Mouse (Mus musculus) erythroblast, embryonic 14.5 days (primary cell): Measurements from ENCODE around the gene Gm20489.

Source experiments
- GATA1 ChIP-seq: IDR thresholded peaks from 2 replicates; pipeline ENCODE4 v1.6.1; 2012; ENCODE audit warnings: low read length, inconsistent platforms, mixed read lengths
- TAL1 ChIP-seq: IDR thresholded peaks from 3 replicates; pipeline ENCODE4 v1.6.1; 2012; ENCODE audit warnings: low read length, inconsistent platforms, mixed read lengths

- TF ChIP-seq TAL1 (no peak), GATA1 (no peak)
Observed at GRCm38 (mm10) chrX:101268025-101268754, 633 bp downstream of the Gm20489 start, which contains the start of gene Il2rg.
